ENCODE assay signal across 13 mouse cellular contexts in genomic region chr3:123810943-123811499, GRCm38 (mm10).
DNase-seq lines count a peak whose midpoint lies in the region; ATAC-seq and TF ChIP-seq lines count a peak whose summit lies in the region.
"Had no signal": no experiment of that assay in that cellular context is flagged by ENCODE, and none has a peak within 500 bp of the region (broad histone marks: within the 10 kb centered on the region; RNA-seq: fewer than 3 reads in every experiment).

No protein-coding gene starts in this region.

- TF ChIP-seq CTCF in stomach, postnatal 0 days (IDR thresholded peaks at IDR 0.05; ENCODE audit: low read depth): no peak

- no peak overlapping the region for H3K4me3 ChIP-seq in hindbrain, embryonic 10.5 days
- H3K4me3 ChIP-seq in midbrain, embryonic 11.5 days (ENCODE audit: low read depth, low read length): no peak overlapping the region
- H3K4me3 ChIP-seq in neural tube, embryonic 14.5 days (ENCODE audit: low read depth, low read length): no peak overlapping the region
- H3K4me3 ChIP-seq in stomach, postnatal 0 days (ENCODE audit: low read depth, low read length): no peak overlapping the region
- H3K4me3 ChIP-seq: heart, embryonic 13.5 days; lung, embryonic 15.5 days had no signal

- peak; percentile 83 for ATAC-seq in midbrain, embryonic 11.5 days (ENCODE audit: low FRiP score)
- peak; percentile 69; the same call in 1 of the 2 replicates for ATAC-seq in neural tube, embryonic 14.5 days (ENCODE audit: low read depth)
- ATAC-seq in erythroid progenitor cell, adult 5-6 weeks (replicated peaks; ENCODE audit: low FRiP score, poor library complexity, severe bottlenecking): no peak
- no peak for ATAC-seq in stomach, postnatal 0 days (ENCODE audit: low FRiP score, low TSS enrichment)
- ATAC-seq: Patski had no signal

- TF ChIP-seq EP300 in stomach, postnatal 0 days (optimal IDR thresholded peaks at IDR 0.05): no peak

- H3K4me1 ChIP-seq in hindbrain, embryonic 10.5 days (replicated peaks): peaks cover 10% of the 10 kb centered on the region
- peaks cover 4% of the 10 kb centered on the region; the same call in 1 of the 2 replicates for H3K4me1 ChIP-seq in midbrain, embryonic 11.5 days (ENCODE audit: control insufficient read depth, insufficient read depth, low read length)
- no peaks in the 10 kb centered on the region for H3K4me1 ChIP-seq in neural tube, embryonic 14.5 days (ENCODE audit: control insufficient read depth, insufficient read depth, low read length)
- H3K4me1 ChIP-seq in stomach, postnatal 0 days (replicated peaks; ENCODE audit: control insufficient read depth, insufficient read depth): no peaks in the 10 kb centered on the region
- H3K4me1 ChIP-seq: heart, embryonic 13.5 days; lung, embryonic 15.5 days had no signal

- no peak overlapping the region for H3K4me2 ChIP-seq in midbrain, embryonic 11.5 days
- H3K4me2 ChIP-seq in neural tube, embryonic 14.5 days (ENCODE audit: low read depth, low read length): no peak overlapping the region
- H3K4me2 ChIP-seq in stomach, postnatal 0 days (replicated peaks; ENCODE audit: low read depth): no peak overlapping the region
- H3K4me2 ChIP-seq: heart, embryonic 13.5 days; lung, embryonic 15.5 days had no signal

- no peak overlapping the region for H3K9ac ChIP-seq in midbrain, embryonic 11.5 days (ENCODE audit: low read length)
- no peak overlapping the region for H3K9ac ChIP-seq in neural tube, embryonic 14.5 days (replicated peaks; ENCODE audit: low read depth, low read length)
- no peak overlapping the region for H3K9ac ChIP-seq in stomach, postnatal 0 days (ENCODE audit: low read length)
- H3K9ac ChIP-seq: heart, embryonic 13.5 days; lung, embryonic 15.5 days had no signal

- no peaks in the 10 kb centered on the region for H3K27me3 ChIP-seq in hindbrain, embryonic 10.5 days (ENCODE audit: insufficient read depth, poor library complexity, severe bottlenecking)
- no peaks in the 10 kb centered on the region for H3K27me3 ChIP-seq in midbrain, embryonic 11.5 days (ENCODE audit: control insufficient read depth, insufficient read depth, low read length)
- H3K27me3 ChIP-seq in neural tube, embryonic 14.5 days (ENCODE audit: control insufficient read depth, insufficient read depth, low read length): no peaks in the 10 kb centered on the region
- H3K27me3 ChIP-seq in stomach, postnatal 0 days (ENCODE audit: control insufficient read depth, insufficient read depth, low read length): no peaks in the 10 kb centered on the region
- H3K27me3 ChIP-seq: heart, embryonic 13.5 days; lung, embryonic 15.5 days; Patski had no signal

- DNase-seq in embryo, embryonic 10.5 days (ENCODE audit: low spot score): peak; percentile 32
- no peak for DNase-seq in embryo, embryonic 9.5 days (ENCODE audit: extremely low spot score)
- DNase-seq in hindbrain, embryonic 10.5 days (ENCODE audit: low spot score): no peak
- peak; percentile 90 for DNase-seq in midbrain, embryonic 11.5 days (ENCODE audit: low spot score, missing footprints)
- DNase-seq in spleen, postnatal 10 days (ENCODE audit: low spot score in 2 of 2): no peak
- DNase-seq in stomach, postnatal 0 days (ENCODE audit: low spot score): no peak
- DNase-seq: cerebellum, adult 11-12 months; gastrocnemius, postnatal 10 days had no signal

- H3K27ac ChIP-seq in hindbrain, embryonic 10.5 days: peak overlapping the region; percentile 79
- H3K27ac ChIP-seq in midbrain, embryonic 11.5 days (ENCODE audit: low read depth, low read length): peak overlapping the region; percentile 55
- H3K27ac ChIP-seq in neural tube, embryonic 14.5 days (ENCODE audit: low read depth, low read length): no peak overlapping the region
- no peak overlapping the region for H3K27ac ChIP-seq in stomach, postnatal 0 days (replicated peaks)
- H3K27ac ChIP-seq: heart, embryonic 13.5 days; lung, embryonic 15.5 days had no signal

- no peaks in the 10 kb centered on the region for H3K36me3 ChIP-seq in hindbrain, embryonic 10.5 days
- no peaks in the 10 kb centered on the region for H3K36me3 ChIP-seq in midbrain, embryonic 11.5 days (ENCODE audit: control insufficient read depth, insufficient read depth, low read length)
- H3K36me3 ChIP-seq in neural tube, embryonic 14.5 days (ENCODE audit: control insufficient read depth, insufficient read depth, low read length): no peaks in the 10 kb centered on the region
- no peaks in the 10 kb centered on the region for H3K36me3 ChIP-seq in stomach, postnatal 0 days (ENCODE audit: control insufficient read depth, insufficient read depth, low read length)
- H3K36me3 ChIP-seq: heart, embryonic 13.5 days; lung, embryonic 15.5 days had no signal

- no peaks in the 10 kb centered on the region for H3K9me3 ChIP-seq in hindbrain, embryonic 10.5 days
- no peaks in the 10 kb centered on the region for H3K9me3 ChIP-seq in midbrain, embryonic 11.5 days (ENCODE audit: control insufficient read depth, low read length)
- H3K9me3 ChIP-seq in neural tube, embryonic 14.5 days (ENCODE audit: control insufficient read depth, low read length): no peaks in the 10 kb centered on the region
- H3K9me3 ChIP-seq in stomach, postnatal 0 days (ENCODE audit: control insufficient read depth, low read length): no peaks in the 10 kb centered on the region
- H3K9me3 ChIP-seq: heart, embryonic 13.5 days; lung, embryonic 15.5 days had no signal

- 40% methylated on average over 5 of the region's 5 CpGs for WGBS in hindbrain, embryonic 10.5 days
- 27% methylated on average over 5 of the region's 5 CpGs for WGBS in midbrain, embryonic 11.5 days
- 33% methylated on average over 5 of the region's 5 CpGs for WGBS in neural tube, embryonic 14.5 days
- WGBS in stomach, postnatal 0 days: 52% methylated on average over 5 of the region's 5 CpGs

Comparison
In these comparisons a context has a peak if more than half of its experiments do, and no peak if none do; other contexts are left out.
1. DNase-seq: peak in embryo, embryonic 10.5 days (single experiment) and midbrain, embryonic 11.5 days (single experiment); none in embryo, embryonic 9.5 days (single experiment), hindbrain, embryonic 10.5 days (single experiment), spleen, postnatal 10 days (0 of 2) and stomach, postnatal 0 days (single experiment).
2. H3K27ac ChIP-seq: peak in hindbrain, embryonic 10.5 days (single experiment) and midbrain, embryonic 11.5 days (single experiment); none in neural tube, embryonic 14.5 days (single experiment) and stomach, postnatal 0 days (single experiment).
3. ATAC-seq: peak in midbrain, embryonic 11.5 days (single experiment) and neural tube, embryonic 14.5 days (single experiment); none in erythroid progenitor cell, adult 5-6 weeks (single experiment) and stomach, postnatal 0 days (single experiment).